Mouse (Mus musculus): ENCODE data around the gene Cfap77. TPM values are rescaled to one million over a fixed set of nuclear protein-coding genes. Genes with fewer than 3 reads are reported as not detected.

The Cfap77 gene
- polyA plus RNA-seq, 1 experiment from 2014 or later: 0.38 TPM

DNA sequence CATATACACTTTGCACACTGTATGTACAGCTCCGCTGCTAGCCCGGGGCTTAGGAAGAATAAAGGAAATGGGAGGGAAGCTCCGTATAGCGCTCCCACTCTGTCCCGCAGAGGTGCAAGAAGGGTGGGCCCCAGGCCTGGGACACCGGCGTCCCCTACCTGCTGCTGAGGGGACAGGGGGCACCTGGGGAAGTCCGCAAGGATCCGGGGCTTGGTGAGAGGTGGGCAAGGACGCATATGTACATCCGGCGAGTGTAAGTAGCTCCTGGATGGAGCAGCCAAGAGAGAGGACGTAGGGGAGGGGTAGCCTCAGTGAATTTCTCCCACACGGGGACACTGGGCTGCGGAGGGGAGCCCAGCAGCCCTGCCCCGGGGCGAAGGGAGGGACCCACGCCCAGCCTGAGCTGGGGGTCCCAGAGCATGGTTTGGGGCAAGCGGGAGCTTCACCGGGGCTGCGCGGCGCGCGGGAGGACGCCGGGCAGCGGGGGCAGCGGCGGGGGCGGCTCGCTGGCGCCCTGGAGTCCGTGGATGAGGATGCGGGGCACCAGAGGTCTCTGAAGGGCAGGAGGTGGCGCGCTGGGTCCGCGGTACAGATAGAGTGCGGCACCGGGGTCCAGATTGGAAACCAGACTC lies 145.6 kb downstream of the Cfap77 start:
- no peak overlapping the region for H3K4me3 ChIP-seq (ENCODE audit: low read depth, low read length)
- ATAC-seq (replicated peaks; ENCODE audit: insufficient number of reproducible peaks, low FRiP score, low TSS enrichment, low read depth): no peak
- under 1% methylated on average over 41 of the region's 41 CpGs for WGBS
- H3K27ac ChIP-seq (replicated peaks; ENCODE audit: low read depth, low read length): no peak overlapping the region
- no peaks in the 10 kb centered on the region for H3K9me3 ChIP-seq (replicated peaks; ENCODE audit: control insufficient read depth, low read length)
- DNase-seq (ENCODE audit: low spot score): no peak
- no peak overlapping the region for H3K9ac ChIP-seq (replicated peaks; ENCODE audit: low read length)
- peaks cover 78% of the 10 kb centered on the region for H3K27me3 ChIP-seq (ENCODE audit: control insufficient read depth, insufficient read depth, low read length)
- peaks cover 9% of the 10 kb centered on the region for H3K4me1 ChIP-seq (ENCODE audit: control insufficient read depth, insufficient read depth, low read length)
- H3K4me2 ChIP-seq (ENCODE audit: low read depth, low read length): no peak overlapping the region; the same call in 1 of the 2 replicates
- no peaks in the 10 kb centered on the region for H3K36me3 ChIP-seq (replicated peaks; ENCODE audit: control insufficient read depth, insufficient read depth, low read depth, low read length)

DNA sequence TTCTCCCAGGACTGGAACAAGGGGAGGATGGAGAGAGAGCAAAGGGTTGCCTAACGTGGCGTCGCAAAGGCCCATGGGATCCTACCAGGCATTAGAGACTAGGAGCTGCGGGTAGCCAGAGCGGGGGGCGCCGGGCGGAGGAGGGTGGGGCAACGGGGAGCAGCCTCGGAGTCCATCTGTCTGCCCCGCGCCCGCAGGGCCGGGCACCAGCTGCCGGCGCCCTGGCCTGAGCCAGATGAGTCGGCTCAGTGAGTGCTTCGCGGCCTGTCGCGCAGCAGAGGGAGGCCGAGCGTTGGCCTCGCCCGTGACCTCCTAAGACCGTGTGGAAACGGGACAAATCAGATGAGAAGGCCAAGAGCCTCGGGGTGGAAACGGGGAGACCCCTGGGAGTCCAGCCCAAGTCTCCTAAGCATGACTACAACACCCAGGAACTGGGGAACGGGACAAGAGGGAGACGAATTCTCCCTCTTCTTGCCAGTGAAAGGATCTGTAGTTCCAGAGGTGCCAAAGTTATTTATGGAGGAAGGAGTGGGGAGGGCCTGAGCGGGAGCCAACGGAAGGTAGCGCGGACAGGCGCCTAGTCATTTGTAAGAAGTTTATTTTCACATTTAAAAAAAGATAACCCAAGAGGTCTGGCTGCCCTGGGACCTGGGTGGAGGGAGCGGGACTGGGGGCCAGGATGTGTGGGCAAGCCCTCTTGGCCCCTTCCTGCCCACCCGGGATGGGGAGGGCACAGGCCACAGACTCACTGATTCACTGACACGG lies 146.3 kb downstream of the Cfap77 start:
- DNase-seq (ENCODE audit: low spot score) (no peak), ATAC-seq (replicated peaks; ENCODE audit: insufficient number of reproducible peaks, low FRiP score, low TSS enrichment, low read depth) (no peak; the same call in 1 of the 2 replicates)
- H3K4me1 ChIP-seq (ENCODE audit: control insufficient read depth, insufficient read depth, low read length): peaks cover 9% of the 10 kb centered on the region
- H3K4me3 ChIP-seq (ENCODE audit: low read depth, low read length): no peak overlapping the region
- H3K9me3 ChIP-seq (replicated peaks; ENCODE audit: control insufficient read depth, low read length): no peaks in the 10 kb centered on the region
- no peak overlapping the region for H3K27ac ChIP-seq (replicated peaks; ENCODE audit: low read depth, low read length)
- H3K4me2 ChIP-seq (ENCODE audit: low read depth, low read length): 0 out of 2 replicates have a peak overlapping the region, but pooled peaks have one; percentile 27
- peaks cover 70% of the 10 kb centered on the region for H3K27me3 ChIP-seq (ENCODE audit: control insufficient read depth, insufficient read depth, low read length)
- H3K9ac ChIP-seq (replicated peaks; ENCODE audit: low read length): no peak overlapping the region
- 1% methylated on average over 38 of the region's 39 CpGs for WGBS
- H3K36me3 ChIP-seq (replicated peaks; ENCODE audit: control insufficient read depth, insufficient read depth, low read depth, low read length): no peaks in the 10 kb centered on the region

DNA sequence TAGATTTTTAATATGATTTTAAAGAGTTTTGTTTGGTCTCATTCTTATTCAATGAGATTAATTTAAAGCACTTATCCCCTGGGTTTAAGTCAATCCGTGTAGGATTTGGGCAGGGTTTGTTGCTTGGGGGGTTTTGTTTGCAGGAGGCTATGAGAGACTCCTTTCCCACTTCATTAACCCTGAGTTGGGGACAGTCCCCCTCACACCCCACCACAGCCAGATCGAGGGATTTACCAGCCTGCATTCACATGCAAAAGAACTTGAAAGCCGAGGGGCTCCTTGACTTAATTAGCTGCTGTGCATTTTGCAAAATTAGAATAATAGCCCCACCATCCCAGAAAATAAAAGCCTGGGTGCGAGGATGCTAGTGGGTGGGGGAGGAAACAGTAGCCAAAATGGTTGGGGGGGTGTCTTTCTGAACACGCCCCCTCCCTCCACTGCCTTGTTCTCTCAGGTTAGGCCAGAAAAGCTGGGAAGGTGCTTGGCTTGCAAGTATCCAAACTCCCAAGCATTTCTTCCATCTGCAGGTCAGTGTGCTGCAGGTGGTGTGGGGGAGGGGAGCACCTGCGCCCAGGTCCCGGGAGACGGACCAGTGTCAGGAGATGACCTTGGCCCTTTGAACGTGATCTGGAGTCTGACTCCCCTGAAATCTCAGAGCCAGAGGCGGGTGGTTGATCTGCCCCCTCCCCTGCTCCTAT lies 147.0 kb downstream of the Cfap77 start:
- H3K9ac ChIP-seq (replicated peaks; ENCODE audit: low read length): no peak overlapping the region
- no peak overlapping the region for H3K4me3 ChIP-seq (ENCODE audit: low read depth, low read length)

DNA sequence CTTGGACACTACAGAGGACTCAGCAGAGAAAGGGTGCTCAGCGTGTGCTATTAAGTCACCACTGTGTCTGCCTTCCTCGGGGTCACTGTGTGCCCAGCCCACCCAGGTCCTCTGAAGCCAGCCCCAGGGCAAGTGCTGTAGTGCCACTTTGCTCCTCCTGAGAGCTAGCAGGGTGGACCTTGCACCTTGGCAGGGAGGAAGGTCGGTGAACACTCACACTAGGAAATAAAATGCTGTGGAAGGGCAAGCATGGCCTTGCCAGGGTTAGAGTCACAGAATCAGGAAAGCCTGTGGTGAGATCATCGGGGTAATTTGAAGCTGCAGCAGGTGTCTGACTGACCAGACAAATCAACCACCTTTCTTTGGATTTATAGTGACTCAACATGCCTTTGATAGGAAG lies 149.3 kb downstream of the Cfap77 start:
- H3K9ac ChIP-seq (replicated peaks; ENCODE audit: low read length): no peak overlapping the region
- H3K4me3 ChIP-seq (ENCODE audit: low read depth, low read length): no peak overlapping the region
- WGBS: 60% methylated on average over 4 of the region's 4 CpGs
- H3K4me2 ChIP-seq (ENCODE audit: low read depth, low read length): no peak overlapping the region
- H3K36me3 ChIP-seq (replicated peaks; ENCODE audit: control insufficient read depth, insufficient read depth, low read depth, low read length): no peaks in the 10 kb centered on the region
- ATAC-seq (replicated peaks; ENCODE audit: insufficient number of reproducible peaks, low FRiP score, low TSS enrichment, low read depth): no peak
- no peak for DNase-seq (ENCODE audit: low spot score)
- peaks cover 9% of the 10 kb centered on the region for H3K4me1 ChIP-seq (ENCODE audit: control insufficient read depth, insufficient read depth, low read length)
- H3K9me3 ChIP-seq (replicated peaks; ENCODE audit: control insufficient read depth, low read length): no peaks in the 10 kb centered on the region
- H3K27ac ChIP-seq (replicated peaks; ENCODE audit: low read depth, low read length): no peak overlapping the region
- H3K27me3 ChIP-seq (ENCODE audit: control insufficient read depth, insufficient read depth, low read length): peaks cover 42% of the 10 kb centered on the region

More for the DNA sequence above, 147.0 kb downstream of the Cfap77 start:
- Histone ChIP-seq H3K27ac (replicated peaks; ENCODE audit: low read depth, low read length) (no peak overlapping the region), H3K27me3 (ENCODE audit: control insufficient read depth, insufficient read depth, low read length) (peaks cover 64% of the 10 kb centered on the region), H3K36me3 (replicated peaks; ENCODE audit: control insufficient read depth, insufficient read depth, low read depth, low read length) (no peaks in the 10 kb centered on the region), H3K4me1 (ENCODE audit: control insufficient read depth, insufficient read depth, low read length) (peaks cover 9% of the 10 kb centered on the region), H3K4me2 (ENCODE audit: low read depth, low read length) (no peak overlapping the region), H3K9me3 (replicated peaks; ENCODE audit: control insufficient read depth, low read length) (no peaks in the 10 kb centered on the region)
- ATAC-seq (replicated peaks; ENCODE audit: insufficient number of reproducible peaks, low FRiP score, low TSS enrichment, low read depth): no peak
- WGBS: 2% methylated on average over 10 of the region's 10 CpGs
- no peak for DNase-seq (ENCODE audit: low spot score)

DNA sequence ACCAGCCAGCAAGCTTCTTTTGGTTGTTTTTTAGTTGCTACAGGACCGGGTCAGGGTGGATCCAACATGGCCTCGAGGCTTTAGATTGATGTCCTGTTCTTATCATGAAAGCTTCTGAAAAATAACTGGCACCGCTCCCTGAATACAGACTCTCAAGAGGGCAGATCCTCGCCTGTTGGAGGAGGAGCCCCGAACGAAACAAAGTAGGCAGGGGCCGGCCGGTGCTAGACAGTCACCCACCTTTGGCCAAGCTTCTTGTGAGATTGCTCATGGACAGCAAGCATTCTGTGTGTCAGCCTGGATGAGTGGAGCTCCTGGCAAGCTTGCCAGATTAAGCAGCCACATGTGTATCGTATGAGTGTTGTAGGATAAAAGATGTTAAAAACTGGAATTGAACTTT lies 150.1 kb downstream of the Cfap77 start:
- ATAC-seq (replicated peaks; ENCODE audit: insufficient number of reproducible peaks, low FRiP score, low TSS enrichment, low read depth) (no peak), DNase-seq (ENCODE audit: low spot score) (no peak)
- 86% methylated on average over 9 of the region's 9 CpGs for WGBS
- Histone ChIP-seq H3K9ac (replicated peaks; ENCODE audit: low read length) (no peak overlapping the region), H3K27ac (replicated peaks; ENCODE audit: low read depth, low read length) (no peak overlapping the region), H3K4me1 (ENCODE audit: control insufficient read depth, insufficient read depth, low read length) (peaks cover 9% of the 10 kb centered on the region), H3K9me3 (replicated peaks; ENCODE audit: control insufficient read depth, low read length) (no peaks in the 10 kb centered on the region), H3K4me2 (ENCODE audit: low read depth, low read length) (no peak overlapping the region), H3K4me3 (ENCODE audit: low read depth, low read length) (no peak overlapping the region), H3K36me3 (replicated peaks; ENCODE audit: control insufficient read depth, insufficient read depth, low read depth, low read length) (no peaks in the 10 kb centered on the region), H3K27me3 (ENCODE audit: control insufficient read depth, insufficient read depth, low read length) (peaks cover 34% of the 10 kb centered on the region)

DNA sequence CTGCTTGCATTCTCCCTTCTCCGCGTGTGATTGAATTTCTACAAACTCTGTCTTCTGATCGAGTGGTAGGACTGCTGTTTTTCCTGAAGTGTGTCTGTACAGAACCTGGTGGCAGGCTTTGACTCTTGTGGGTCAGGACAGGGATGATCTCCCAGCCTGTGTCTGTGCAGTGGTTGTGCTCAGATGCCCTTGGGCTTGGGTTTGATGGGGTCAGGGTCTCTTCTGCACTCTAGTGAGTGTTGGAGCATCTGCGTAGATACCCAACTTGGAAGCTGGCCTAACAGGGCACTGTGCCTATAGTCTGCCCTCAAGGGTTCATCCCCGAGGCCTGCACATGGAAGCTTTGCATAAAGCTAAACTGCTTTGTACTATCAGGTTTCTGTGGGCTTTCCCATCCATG lies 151.0 kb downstream of the Cfap77 start:
- H3K4me3 ChIP-seq (ENCODE audit: low read depth, low read length): no peak overlapping the region
- peaks cover 6% of the 10 kb centered on the region for H3K4me1 ChIP-seq (ENCODE audit: control insufficient read depth, insufficient read depth, low read length)
- H3K27ac ChIP-seq (replicated peaks; ENCODE audit: low read depth, low read length): no peak overlapping the region
- DNase-seq (ENCODE audit: low spot score) (no peak), ATAC-seq (replicated peaks; ENCODE audit: insufficient number of reproducible peaks, low FRiP score, low TSS enrichment, low read depth) (no peak)
- peaks cover 25% of the 10 kb centered on the region for H3K27me3 ChIP-seq (ENCODE audit: control insufficient read depth, insufficient read depth, low read length)
- no peaks in the 10 kb centered on the region for H3K36me3 ChIP-seq (replicated peaks; ENCODE audit: control insufficient read depth, insufficient read depth, low read depth, low read length)
- no peaks in the 10 kb centered on the region for H3K9me3 ChIP-seq (replicated peaks; ENCODE audit: control insufficient read depth, low read length)
- 83% methylated on average over 5 of the region's 5 CpGs for WGBS
- no peak overlapping the region for H3K4me2 ChIP-seq (ENCODE audit: low read depth, low read length)
- H3K9ac ChIP-seq (replicated peaks; ENCODE audit: low read length): no peak overlapping the region

DNA sequence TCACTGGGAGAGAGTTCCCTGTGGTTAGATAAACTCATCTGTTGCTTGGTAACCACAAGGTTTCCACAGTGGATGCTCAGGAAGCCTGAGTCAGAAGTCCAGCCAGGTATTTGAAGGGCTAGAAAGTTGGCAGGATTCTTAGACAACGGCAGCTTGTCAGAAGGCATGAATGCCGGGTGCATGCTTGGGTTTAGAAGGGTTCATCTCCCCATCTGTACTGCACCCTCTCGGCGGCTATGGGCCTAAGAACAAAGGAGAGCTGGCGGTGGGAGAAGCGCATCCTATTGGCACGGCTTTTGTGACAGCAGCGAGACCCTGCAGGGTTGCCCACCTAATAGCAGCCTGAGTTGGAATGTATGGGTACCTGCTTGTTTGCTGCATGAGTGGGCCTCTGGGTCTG lies 152.6 kb downstream of the Cfap77 start:
- Histone ChIP-seq H3K36me3 (replicated peaks; ENCODE audit: control insufficient read depth, insufficient read depth, low read depth, low read length) (no peaks in the 10 kb centered on the region; the same call in 1 of the 2 replicates), H3K27me3 (ENCODE audit: control insufficient read depth, insufficient read depth, low read length) (peaks cover 9% of the 10 kb centered on the region), H3K9me3 (replicated peaks; ENCODE audit: control insufficient read depth, low read length) (no peaks in the 10 kb centered on the region), H3K4me1 (ENCODE audit: control insufficient read depth, insufficient read depth, low read length) (no peaks in the 10 kb centered on the region), H3K9ac (replicated peaks; ENCODE audit: low read length) (no peak overlapping the region), H3K4me2 (ENCODE audit: low read depth, low read length) (no peak overlapping the region), H3K4me3 (ENCODE audit: low read depth, low read length) (no peak overlapping the region), H3K27ac (replicated peaks; ENCODE audit: low read depth, low read length) (no peak overlapping the region)
- ATAC-seq (replicated peaks; ENCODE audit: insufficient number of reproducible peaks, low FRiP score, low TSS enrichment, low read depth): no peak
- WGBS: 87% methylated on average over 8 of the region's 8 CpGs
- no peak for DNase-seq (ENCODE audit: low spot score)
